Mouse (Mus musculus) granulocyte monocyte progenitor cell, adult 5-6 weeks (primary cell): ENCODE measurements around the gene Nol11. TPM values are rescaled to one million over a fixed set of nuclear protein-coding genes. Genes with fewer than 3 reads are reported as not detected.
A peak's percentile ranks its signal among the peaks of the same experiment; 100 is the strongest.
"Not testable (repeated sequence)": the region's sequence is repeated elsewhere in the genome, so short reads cannot be mapped to it uniquely, and the experiment has no call there.

Experiments
- ATAC-seq: replicated peaks from 2 replicates; pipeline ENCODE4 v1.8.0; 2016; ENCODE audit warnings: mild to moderate bottlenecking, moderate TSS enrichment, inconsistent platforms; ENCODE audit not compliant: poor library complexity, severe bottlenecking
- total RNA-seq, 2 experiments: library from RNA; stranded (forward) in 1 of 2; stranded (reverse) in 1 of 2; fragments of 200-712, 200-1000 nt in 1 of 2; fragments of >200 nt in 1 of 2; fragmentation: Nextera tagmentation in 1 of 2; gene quantifications; 2 replicates each; pipeline ENCODE4 v1.2.3; 2014 to 2017

Gene Nol11
- total RNA-seq, 2 experiments from 2014 or later, result 53.4 to 59.5 TPM

DNA sequence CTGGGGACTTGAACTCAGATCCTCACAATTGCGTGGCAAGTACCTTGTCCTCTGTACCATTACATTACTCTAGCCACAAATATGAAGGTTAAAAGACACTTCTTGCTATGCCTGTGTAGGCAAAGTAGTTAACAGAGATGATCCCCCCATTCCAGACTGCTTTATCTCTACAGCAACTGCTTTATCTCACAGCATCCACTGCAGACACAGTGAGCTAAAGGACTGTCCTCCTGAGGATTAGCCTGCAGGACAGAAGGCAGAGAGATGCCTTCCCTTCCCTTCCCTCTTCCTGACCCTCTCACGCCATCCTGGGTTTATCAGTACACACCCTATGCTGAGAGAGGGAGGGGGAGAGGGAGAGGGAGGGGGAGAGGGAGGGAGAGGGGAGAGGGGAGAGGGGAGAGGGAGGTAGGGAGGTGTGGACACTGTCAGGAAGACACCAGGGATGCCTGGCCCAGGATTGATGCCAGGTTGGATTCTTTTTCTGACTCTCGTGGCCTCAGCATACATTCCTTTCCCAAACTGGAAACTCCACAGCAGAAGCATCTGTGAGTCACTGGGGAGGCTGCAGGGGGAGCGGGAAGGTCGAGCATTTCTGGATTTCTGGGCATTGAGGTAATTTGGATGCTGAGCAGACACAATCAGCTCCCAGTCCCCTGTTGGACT lies 32.1 kb downstream of the Nol11 start:
- ATAC-seq, result no peak

DNA sequence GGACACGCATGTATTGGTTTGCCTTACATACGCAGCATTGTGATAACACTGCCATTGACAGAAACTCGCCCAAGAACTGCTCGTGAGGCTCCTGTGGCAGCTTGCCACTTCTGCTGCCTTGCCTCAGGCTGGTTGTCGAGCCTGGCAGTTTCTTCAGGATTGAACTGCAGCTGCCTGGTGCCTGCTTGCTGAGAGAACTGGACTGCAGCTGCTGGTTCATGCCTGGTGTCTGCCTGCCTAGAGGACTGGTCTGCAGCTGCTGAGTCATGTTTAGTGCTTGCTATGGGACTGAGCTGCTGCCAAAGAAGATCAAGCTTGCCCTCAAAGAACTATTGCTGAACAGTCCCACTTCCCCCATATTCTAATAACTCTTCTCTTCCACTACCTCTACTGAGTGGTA lies 33.9 kb downstream of the Nol11 start:
- no peak for ATAC-seq

DNA sequence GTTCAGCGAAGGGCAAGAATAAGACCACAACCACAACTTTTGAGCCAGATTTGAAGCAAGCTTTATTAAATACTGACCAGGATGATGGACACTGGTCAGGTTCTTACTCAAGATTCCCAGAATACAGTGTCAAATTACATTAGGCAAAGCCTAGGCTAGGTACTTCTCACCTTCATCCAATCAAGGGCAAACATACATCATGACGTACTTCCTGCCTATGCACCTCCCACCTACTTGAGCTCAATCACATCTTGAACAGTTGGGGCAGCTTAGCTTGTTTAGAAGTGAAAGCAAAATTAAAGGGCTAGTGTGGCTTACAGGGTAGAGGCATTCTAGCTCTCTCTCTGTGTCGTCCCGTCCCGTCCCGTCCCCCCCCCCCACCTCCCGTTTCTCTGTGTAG lies 34.8 kb downstream of the Nol11 start:
- ATAC-seq, result no peak

GRCm38 (mm10) chr11:107153645-107154044 lies 35.5 kb downstream of the Nol11 start:
- ATAC-seq, result no peak

DNA sequence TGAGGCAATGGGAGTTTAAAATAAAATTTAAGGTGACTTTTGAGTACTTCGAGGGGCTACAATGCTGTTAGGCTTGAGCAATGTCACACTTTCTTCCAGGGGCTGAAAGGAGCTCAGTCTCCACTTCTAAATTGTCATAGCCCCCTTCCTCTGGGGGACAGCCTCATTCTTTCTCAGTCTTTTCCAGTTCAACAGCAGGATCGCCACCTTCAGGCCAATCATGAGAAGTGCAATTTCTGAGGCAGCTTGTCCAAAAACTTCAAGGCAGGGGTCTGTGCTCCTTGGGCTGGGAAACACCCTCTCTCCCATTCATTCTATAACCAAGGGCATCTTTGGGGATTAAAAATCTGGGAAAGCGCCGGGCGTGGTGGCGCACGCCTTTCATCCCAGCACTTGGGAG lies 37.4 kb downstream of the Nol11 start:
- ATAC-seq, result peak; percentile 52

- ATAC-seq, result not testable (repeated sequence)
These were observed 45.2 kb downstream of the Nol11 start for GRCm38 (mm10) chr11:107143956-107144355.

GRCm38 (mm10) chr11:107142382-107142781 lies 46.8 kb downstream of the Nol11 start:
- no peak for ATAC-seq

DNA sequence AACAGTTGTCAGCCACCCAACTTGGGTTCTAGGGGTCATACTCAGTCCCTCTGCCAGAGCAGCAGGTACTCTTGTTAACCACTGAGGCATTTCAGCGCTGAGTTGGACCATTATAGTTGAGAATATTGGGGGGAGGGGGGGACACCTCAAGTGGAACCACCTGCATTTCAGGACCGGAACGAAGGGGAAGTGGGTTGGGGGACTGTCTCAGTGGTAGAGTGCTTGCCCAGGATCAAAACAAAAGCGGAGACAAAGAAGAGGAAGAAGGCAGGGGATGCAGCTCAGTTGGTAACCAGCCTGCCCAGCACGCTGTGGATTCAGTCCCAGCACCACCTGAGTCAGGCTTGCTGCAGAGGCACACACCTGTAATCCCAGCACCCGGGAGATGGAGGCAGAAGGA lies 48.4 kb downstream of the Nol11 start:
- ATAC-seq, result peak; percentile 78

- no peak for ATAC-seq
These were observed 50.5 kb downstream of the Nol11 start for GRCm38 (mm10) chr11:107138633-107139032.

- no peak for ATAC-seq
These were observed 51.6 kb downstream of the Nol11 start for GRCm38 (mm10) chr11:107137593-107137992.

GRCm38 (mm10) chr11:107136458-107136857 lies 52.7 kb downstream of the Nol11 start:
- not testable (repeated sequence) for ATAC-seq

- no peak for ATAC-seq
These were observed 53.4 kb downstream of the Nol11 start for GRCm38 (mm10) chr11:107135741-107136140.

DNA sequence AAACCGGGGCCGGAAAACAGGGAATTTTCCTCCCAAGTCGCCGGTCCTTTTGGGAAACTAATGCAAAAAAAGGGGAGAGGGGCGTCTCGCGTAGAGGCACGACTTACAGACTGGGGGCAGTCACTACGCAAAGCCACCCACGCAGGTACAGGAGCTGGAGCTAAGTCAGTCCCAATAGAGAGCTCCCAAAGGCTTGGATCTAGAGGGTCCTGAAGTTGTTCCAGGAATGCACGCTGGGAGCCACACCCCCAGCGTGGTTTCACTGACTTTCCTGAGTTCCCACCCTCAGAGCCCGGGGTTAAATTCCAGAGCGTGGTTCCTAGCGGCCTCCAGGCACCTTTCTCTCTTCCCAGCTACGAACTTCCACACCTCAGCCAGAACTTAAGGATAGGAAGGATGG lies 56.8 kb downstream of the Nol11 start:
- no peak for ATAC-seq

- peak; percentile 85 for ATAC-seq
These were observed 57.3 kb downstream of the Nol11 start, which contains the start of gene Bptf for GRCm38 (mm10) chr11:107131749-107132421. TSS of gene Bptf (minus strand) at chr11:107132127.

GRCm38 (mm10) chr11:107130879-107131748 lies 58.1 kb downstream of the Nol11 start:
- ATAC-seq, result peak; percentile 57

DNA sequence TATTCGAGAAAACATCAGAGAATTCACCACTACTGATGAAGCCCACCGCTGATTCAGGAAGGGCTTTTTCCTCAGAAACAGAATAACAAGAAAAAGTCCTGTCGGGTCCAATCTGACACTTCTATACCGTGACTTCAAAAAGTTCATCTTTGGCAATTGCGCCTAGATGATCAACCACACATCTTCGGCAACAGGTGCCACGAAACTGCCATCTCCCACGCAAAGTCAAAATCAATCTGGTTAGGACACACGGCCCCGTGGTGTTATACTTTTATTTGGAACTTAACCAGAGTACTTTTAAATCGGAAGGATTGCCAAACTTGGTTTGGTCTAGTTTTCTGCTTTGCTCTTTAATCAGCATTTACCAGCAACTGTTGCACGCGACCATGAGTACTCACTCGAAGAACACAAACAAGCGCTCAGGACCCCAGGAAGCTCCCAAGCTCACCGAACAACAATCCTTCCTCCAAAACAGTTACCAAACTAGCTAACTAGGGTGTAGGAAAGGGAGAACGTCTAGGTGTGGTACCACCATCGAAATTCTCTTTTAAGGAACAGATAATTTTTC lies 58.9 kb downstream of the Nol11 start:
- no peak for ATAC-seq

GRCm38 (mm10) chr11:107129641-107130040 lies 59.5 kb downstream of the Nol11 start:
- no peak for ATAC-seq

DNA sequence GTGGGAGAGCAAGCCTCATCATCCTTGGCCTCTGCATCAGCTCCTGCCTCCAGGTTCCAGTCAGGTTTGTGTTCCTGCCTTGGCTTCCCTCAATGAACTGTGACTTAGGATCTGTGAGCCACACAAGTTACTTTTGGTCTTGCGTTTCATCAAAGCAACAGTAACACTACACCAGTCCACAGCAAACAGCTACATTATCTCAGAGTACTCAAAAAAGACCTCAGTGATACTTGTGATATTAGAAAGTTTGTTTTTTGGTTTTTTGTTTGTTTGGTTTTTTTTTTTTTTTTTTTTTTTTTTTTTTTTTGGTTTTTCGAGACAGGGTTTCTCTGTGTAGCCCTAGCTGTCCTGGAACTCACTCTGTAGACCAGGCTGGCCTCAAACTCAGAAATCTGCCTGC lies 62.5 kb downstream of the Nol11 start:
- ATAC-seq, result not testable (repeated sequence)

DNA sequence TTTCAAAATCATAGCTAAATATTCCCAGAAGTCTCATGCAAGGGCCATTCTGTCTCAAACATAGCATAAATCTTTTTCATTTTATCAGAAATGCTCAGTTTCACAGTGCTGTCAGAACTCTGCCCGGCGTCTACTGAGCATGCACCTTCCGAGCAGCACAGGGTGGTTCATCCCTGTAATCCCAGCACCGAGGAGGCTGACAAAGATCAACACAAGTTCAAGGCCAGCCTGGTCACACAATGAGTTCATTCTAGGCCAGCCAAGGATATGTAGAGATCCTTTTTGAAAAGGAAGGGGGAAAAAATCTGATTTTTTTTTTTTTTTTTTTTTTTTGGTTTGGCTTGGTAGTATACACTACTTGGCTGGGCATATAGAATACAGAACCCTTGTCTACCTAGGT lies 64.2 kb downstream of the Nol11 start:
- no peak for ATAC-seq

- ATAC-seq, result peak; percentile 99
These were observed 64.9 kb downstream of the Nol11 start for GRCm38 (mm10) chr11:107124327-107124731.

GRCm38 (mm10) chr11:107117789-107118188 lies 71.4 kb downstream of the Nol11 start:
- ATAC-seq, result no peak
